Mouse (Mus musculus): ENCODE measurements at regions not wholly inside any gene's neighbourhood (a gene's known extent, or its start where the extent isn't known, plus 50 kb on each side); places are given as distances from the start of the nearest gene placed in this dataset.

GRCm38 (mm10) chr19:26492806-26493205 is 112.0 kb upstream of the Smarca2 start:
- H3K4me1 ChIP-seq (replicated peaks), result no peaks in the 10 kb centered on the region
- H3K4me2 ChIP-seq (replicated peaks), result no peak overlapping the region
- H3K27ac ChIP-seq, result no peak overlapping the region
- H3K4me3 ChIP-seq (replicated peaks), result no peak overlapping the region
- no peaks in the 10 kb centered on the region; the same call in 1 of the 2 replicates for H3K9me3 ChIP-seq
- ATAC-seq, result no peak
- 81% methylated on average over 2 of the region's 2 CpGs for WGBS
- no peaks in the 10 kb centered on the region for H3K36me3 ChIP-seq
- no peaks in the 10 kb centered on the region for H3K27me3 ChIP-seq
- H3K9ac ChIP-seq (replicated peaks), result no peak overlapping the region

DNA sequence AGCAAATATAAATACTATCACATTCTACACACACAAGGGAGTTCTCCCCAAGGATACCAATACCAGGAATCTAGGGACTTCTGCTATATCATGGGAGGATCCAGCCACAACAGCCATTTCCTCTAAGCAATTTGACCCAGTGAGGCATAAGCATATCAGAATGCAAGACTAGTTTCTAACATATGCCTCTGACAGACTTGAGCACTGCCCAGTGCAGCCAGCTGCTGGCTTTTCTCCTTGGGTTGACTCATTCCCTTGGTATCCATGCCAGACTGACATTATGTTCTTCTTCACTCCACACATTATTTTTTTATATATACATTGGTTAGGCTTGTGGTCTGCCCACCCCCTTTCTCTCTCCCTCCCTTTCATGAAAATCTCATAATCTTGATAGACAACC is 103.8 kb upstream of the Smarca2 start:
- H3K4me2 ChIP-seq (replicated peaks), result no peak overlapping the region
- ATAC-seq, result no peak

DNA sequence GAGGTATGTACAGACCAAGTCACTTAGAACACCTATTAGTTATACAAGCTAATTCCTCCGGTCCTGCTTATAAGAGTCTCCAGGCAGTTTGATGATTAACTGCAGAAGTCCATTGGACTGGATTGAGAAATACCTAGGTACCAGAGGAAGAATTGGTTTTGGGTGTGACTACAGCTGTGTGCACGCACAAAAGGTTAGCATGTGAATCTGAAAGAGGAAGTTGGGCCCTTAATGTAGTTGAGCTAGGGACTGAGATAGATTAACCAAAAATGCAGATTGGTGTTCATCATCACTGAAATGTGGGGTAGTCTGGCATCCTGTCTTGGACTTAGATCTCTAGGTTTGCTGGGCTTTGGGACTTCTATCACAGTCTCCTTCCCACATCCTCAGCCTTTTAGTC is 100.8 kb upstream of the Smarca2 start:
- no peaks in the 10 kb centered on the region for H3K36me3 ChIP-seq
- no peaks in the 10 kb centered on the region for H3K27me3 ChIP-seq
- H3K4me2 ChIP-seq (replicated peaks), result no peak overlapping the region
- H3K4me3 ChIP-seq (replicated peaks), result no peak overlapping the region
- WGBS, result 98% methylated on average over 2 of the region's 2 CpGs
- peaks cover 10% of the 10 kb centered on the region for H3K4me1 ChIP-seq (replicated peaks)
- no peak overlapping the region for H3K27ac ChIP-seq
- H3K9me3 ChIP-seq, result no peaks in the 10 kb centered on the region; the same call in 1 of the 2 replicates
- no peak for ATAC-seq
- no peak overlapping the region for H3K9ac ChIP-seq (replicated peaks)

More for the DNA sequence above, 103.8 kb upstream of the Smarca2 start:
- Histone ChIP-seq H3K4me3 (replicated peaks) (no peak overlapping the region), H3K9ac (replicated peaks) (no peak overlapping the region), H3K9me3 (no peaks in the 10 kb centered on the region; the same call in 1 of the 2 replicates), H3K36me3 (no peaks in the 10 kb centered on the region), H3K4me1 (replicated peaks) (no peaks in the 10 kb centered on the region), H3K27ac (no peak overlapping the region), H3K27me3 (no peaks in the 10 kb centered on the region)

GRCm38 (mm10) chr19:26506802-26507201 is 98.0 kb upstream of the Smarca2 start:
- H3K9ac ChIP-seq (replicated peaks), result no peak overlapping the region
- 78% methylated on average over 1 of the region's 1 CpGs for WGBS
- no peak for ATAC-seq
- H3K27ac ChIP-seq, result no peak overlapping the region
- no peaks in the 10 kb centered on the region for H3K36me3 ChIP-seq
- peaks cover 19% of the 10 kb centered on the region for H3K4me1 ChIP-seq (replicated peaks)
- no peaks in the 10 kb centered on the region; the same call in 1 of the 2 replicates for H3K9me3 ChIP-seq
- no peak overlapping the region for H3K4me3 ChIP-seq (replicated peaks)
- H3K4me2 ChIP-seq (replicated peaks), result no peak overlapping the region
- H3K27me3 ChIP-seq, result no peaks in the 10 kb centered on the region

GRCm38 (mm10) chr19:26507986-26508385 is 96.9 kb upstream of the Smarca2 start:
- H3K9ac ChIP-seq (replicated peaks), result no peak overlapping the region
- no peaks in the 10 kb centered on the region; the same call in 1 of the 2 replicates for H3K9me3 ChIP-seq
- no peak for ATAC-seq
- no peaks in the 10 kb centered on the region for H3K27me3 ChIP-seq
- peaks cover 21% of the 10 kb centered on the region for H3K4me1 ChIP-seq (replicated peaks)
- no peak overlapping the region for H3K27ac ChIP-seq
- 82% methylated on average over 11 of the region's 11 CpGs for WGBS
- H3K4me2 ChIP-seq (replicated peaks), result no peak overlapping the region; the same call in 1 of the 2 replicates
- H3K36me3 ChIP-seq, result no peaks in the 10 kb centered on the region
- no peak overlapping the region for H3K4me3 ChIP-seq (replicated peaks)

DNA sequence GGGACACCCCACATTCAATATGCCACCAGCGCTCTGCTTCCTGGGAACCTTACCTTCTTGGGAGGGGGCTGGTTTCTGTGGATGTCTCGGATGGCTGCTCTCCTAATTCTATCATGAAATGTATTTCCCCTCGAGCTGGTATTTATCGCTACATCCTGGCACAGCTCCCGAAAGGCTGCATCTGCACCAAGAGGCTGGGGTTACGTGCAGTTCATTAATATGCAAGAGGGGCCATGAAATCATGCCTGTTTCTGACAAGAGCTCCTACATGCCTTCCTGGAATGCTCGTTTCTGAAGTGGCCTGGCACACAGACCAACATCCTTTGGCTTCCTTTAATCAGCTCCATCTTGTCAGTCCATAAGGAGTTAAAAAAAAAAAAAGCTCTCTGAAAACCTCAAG is 96.2 kb upstream of the Smarca2 start:
- 41% methylated on average over 7 of the region's 7 CpGs for WGBS
- peak overlapping the region; percentile 47; the same call in 1 of the 2 replicates for H3K27ac ChIP-seq

GRCm38 (mm10) chr19:26509240-26509639 is 95.6 kb upstream of the Smarca2 start:
- no peak for ATAC-seq
- H3K4me1 ChIP-seq (replicated peaks), result peaks cover 21% of the 10 kb centered on the region
- H3K4me2 ChIP-seq (replicated peaks), result no peak overlapping the region
- no peak overlapping the region for H3K4me3 ChIP-seq (replicated peaks)
- H3K9ac ChIP-seq (replicated peaks), result no peak overlapping the region
- peak overlapping the region; percentile 59; the same call in 1 of the 2 replicates for H3K27ac ChIP-seq
- no peaks in the 10 kb centered on the region for H3K27me3 ChIP-seq
- no peaks in the 10 kb centered on the region; the same call in 1 of the 2 replicates for H3K9me3 ChIP-seq
- WGBS, result 82% methylated on average over 2 of the region's 2 CpGs
- no peaks in the 10 kb centered on the region for H3K36me3 ChIP-seq

More for the DNA sequence above, 96.2 kb upstream of the Smarca2 start:
- Histone ChIP-seq H3K4me3 (replicated peaks) (no peak overlapping the region), H3K9ac (replicated peaks) (no peak overlapping the region), H3K27me3 (no peaks in the 10 kb centered on the region), H3K4me1 (replicated peaks) (peaks cover 21% of the 10 kb centered on the region), H3K36me3 (no peaks in the 10 kb centered on the region), H3K9me3 (no peaks in the 10 kb centered on the region; the same call in 1 of the 2 replicates), H3K4me2 (replicated peaks) (peak overlapping the region; percentile 21; the same call in 1 of the 2 replicates)
- ATAC-seq, result peak; percentile 43

GRCm38 (mm10) chr19:26510185-26510584 is 94.7 kb upstream of the Smarca2 start:
- no peak overlapping the region for H3K9ac ChIP-seq (replicated peaks)
- no peaks in the 10 kb centered on the region; the same call in 1 of the 2 replicates for H3K9me3 ChIP-seq
- H3K4me1 ChIP-seq (replicated peaks), result peaks cover 21% of the 10 kb centered on the region
- peak; percentile 67; the same call in 1 of the 2 replicates for ATAC-seq
- H3K4me3 ChIP-seq (replicated peaks), result no peak overlapping the region
- H3K36me3 ChIP-seq, result no peaks in the 10 kb centered on the region
- no peaks in the 10 kb centered on the region for H3K27me3 ChIP-seq
- no peak overlapping the region for H3K4me2 ChIP-seq (replicated peaks)
- 64% methylated on average over 10 of the region's 12 CpGs for WGBS
- H3K27ac ChIP-seq, result peak overlapping the region; percentile 59

DNA sequence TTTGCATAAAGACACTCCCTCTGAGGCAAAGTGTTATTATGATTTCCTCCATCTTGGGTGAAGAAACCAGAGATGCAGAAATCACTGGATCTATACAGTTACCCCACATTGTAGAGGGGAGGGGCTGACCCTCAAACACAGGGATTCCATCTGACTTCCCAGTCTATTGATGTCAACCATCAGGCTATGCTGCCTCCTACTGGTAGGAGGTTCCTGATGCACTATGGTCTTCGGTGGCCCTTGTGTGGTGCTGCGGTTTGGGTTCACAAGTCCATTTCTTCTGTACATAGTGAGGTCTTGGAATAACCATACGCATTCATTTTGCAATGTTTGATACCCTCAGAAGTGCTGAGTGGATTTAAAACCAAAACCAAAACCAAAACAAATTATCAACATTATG is 94.0 kb upstream of the Smarca2 start:
- 93% methylated on average over 3 of the region's 3 CpGs for WGBS

DNA sequence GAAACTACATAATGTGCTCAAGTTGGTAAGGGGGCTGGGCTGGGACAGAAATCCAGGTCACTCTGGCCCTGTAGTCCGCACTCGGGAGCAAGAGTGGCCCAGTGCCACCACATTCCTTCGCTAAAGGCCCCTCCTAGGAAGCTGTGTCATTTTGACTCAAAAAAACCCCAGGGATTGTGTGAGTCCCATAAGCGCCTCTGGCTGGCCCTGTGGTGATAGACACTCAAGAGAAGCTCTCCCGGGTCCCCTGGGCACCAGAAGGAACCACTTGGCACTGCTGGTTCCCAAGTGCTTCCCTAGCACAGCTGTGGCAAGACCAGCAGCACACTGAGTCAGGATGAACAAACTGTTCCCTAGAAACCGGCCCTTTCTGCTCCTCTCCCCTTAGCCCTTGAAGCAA is 93.1 kb upstream of the Smarca2 start:
- WGBS, result 70% methylated on average over 6 of the region's 6 CpGs
- Histone ChIP-seq H3K9me3 (no peaks in the 10 kb centered on the region), H3K4me1 (replicated peaks) (peaks cover 21% of the 10 kb centered on the region), H3K9ac (replicated peaks) (no peak overlapping the region), H3K27ac (no peak overlapping the region), H3K27me3 (no peaks in the 10 kb centered on the region), H3K4me2 (replicated peaks) (no peak overlapping the region), H3K36me3 (no peaks in the 10 kb centered on the region), H3K4me3 (replicated peaks) (no peak overlapping the region)
- peak; percentile 28; the same call in 1 of the 2 replicates for ATAC-seq

More for the DNA sequence above, 94.0 kb upstream of the Smarca2 start:
- Histone ChIP-seq H3K36me3 (no peaks in the 10 kb centered on the region), H3K9ac (replicated peaks) (no peak overlapping the region), H3K27me3 (no peaks in the 10 kb centered on the region), H3K4me3 (replicated peaks) (no peak overlapping the region), H3K4me1 (replicated peaks) (peaks cover 21% of the 10 kb centered on the region), H3K9me3 (no peaks in the 10 kb centered on the region), H3K27ac (no peak overlapping the region), H3K4me2 (replicated peaks) (no peak overlapping the region)
- ATAC-seq, result no peak

GRCm38 (mm10) chr19:26524583-26524982 is 80.3 kb upstream of the Smarca2 start:
- Histone ChIP-seq H3K27ac (no peak overlapping the region), H3K4me3 (replicated peaks) (no peak overlapping the region), H3K4me1 (replicated peaks) (peaks cover 5% of the 10 kb centered on the region), H3K27me3 (no peaks in the 10 kb centered on the region), H3K9ac (replicated peaks) (no peak overlapping the region), H3K4me2 (replicated peaks) (no peak overlapping the region), H3K36me3 (no peaks in the 10 kb centered on the region), H3K9me3 (no peaks in the 10 kb centered on the region)
- WGBS, result 89% methylated on average over 3 of the region's 3 CpGs
- no peak for ATAC-seq

DNA sequence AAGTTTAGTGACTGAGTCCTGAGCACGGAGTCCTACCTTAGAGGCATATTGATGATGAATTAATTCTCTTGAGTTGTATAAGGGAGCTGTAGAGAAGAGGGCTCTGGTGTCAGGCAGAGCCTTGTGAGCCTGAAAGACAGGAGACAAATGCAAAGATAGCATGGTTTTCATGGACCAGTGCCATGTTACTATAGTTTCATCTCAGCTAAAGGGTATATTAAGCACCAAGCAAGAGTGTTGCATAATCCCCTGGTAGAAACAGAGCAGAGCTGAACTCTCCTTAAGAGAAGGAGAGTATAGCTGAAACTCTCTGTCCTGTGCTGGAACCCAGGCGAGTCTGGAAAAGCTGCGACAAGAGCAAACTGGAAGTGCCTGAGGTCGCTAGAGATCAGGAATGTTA is 73.5 kb upstream of the Smarca2 start:
- H3K9ac ChIP-seq (replicated peaks), result no peak overlapping the region
- H3K27ac ChIP-seq, result no peak overlapping the region
- H3K4me3 ChIP-seq (replicated peaks), result no peak overlapping the region
- H3K27me3 ChIP-seq, result no peaks in the 10 kb centered on the region
- no peak overlapping the region for H3K4me2 ChIP-seq (replicated peaks)
- no peaks in the 10 kb centered on the region for H3K36me3 ChIP-seq
- WGBS, result 80% methylated on average over 4 of the region's 4 CpGs
- H3K4me1 ChIP-seq (replicated peaks), result no peaks in the 10 kb centered on the region
- no peak for ATAC-seq
- no peaks in the 10 kb centered on the region for H3K9me3 ChIP-seq

DNA sequence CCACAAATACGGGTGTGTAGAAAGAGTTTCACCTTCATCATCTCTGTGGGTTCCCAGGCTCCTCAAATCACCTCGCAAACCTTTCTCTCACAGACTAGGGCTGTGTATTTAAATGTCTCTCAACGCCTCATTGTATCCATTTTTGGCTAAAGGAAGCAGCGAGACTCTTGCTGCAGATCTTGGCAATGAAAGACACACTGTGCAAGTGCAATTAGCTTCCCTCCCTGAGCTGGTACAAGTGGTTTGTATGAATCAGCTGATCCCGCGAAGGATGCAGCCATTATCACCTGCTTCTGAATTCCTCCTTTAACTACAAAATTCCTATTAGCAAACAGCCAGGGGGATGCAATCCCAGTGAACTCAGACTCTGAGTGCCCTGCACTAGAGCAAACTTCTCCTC is 72.3 kb upstream of the Smarca2 start:
- no peak for ATAC-seq
- Histone ChIP-seq H3K9ac (replicated peaks) (no peak overlapping the region), H3K36me3 (no peaks in the 10 kb centered on the region), H3K4me3 (replicated peaks) (no peak overlapping the region), H3K4me1 (replicated peaks) (no peaks in the 10 kb centered on the region), H3K9me3 (no peaks in the 10 kb centered on the region), H3K27me3 (no peaks in the 10 kb centered on the region), H3K27ac (no peak overlapping the region), H3K4me2 (replicated peaks) (no peak overlapping the region)
- 70% methylated on average over 6 of the region's 6 CpGs for WGBS

All from midbrain, embryonic 13.5 days (tissue).